Mouse (Mus musculus): ENCODE results near the gene Krtap6-5. TPM values are rescaled to one million over a fixed set of nuclear protein-coding genes. Genes with fewer than 3 reads are reported as not detected.
"Not testable (repeated sequence)": the region's sequence is repeated elsewhere in the genome, so short reads cannot be mapped to it uniquely, and the experiment has no call there.

Krtap6-5 gene
- polyA plus RNA-seq (2015; fragmentation: Nextera tagmentation; extraction: Ambion mirVana), result not detected in 2 replicates

DNA sequence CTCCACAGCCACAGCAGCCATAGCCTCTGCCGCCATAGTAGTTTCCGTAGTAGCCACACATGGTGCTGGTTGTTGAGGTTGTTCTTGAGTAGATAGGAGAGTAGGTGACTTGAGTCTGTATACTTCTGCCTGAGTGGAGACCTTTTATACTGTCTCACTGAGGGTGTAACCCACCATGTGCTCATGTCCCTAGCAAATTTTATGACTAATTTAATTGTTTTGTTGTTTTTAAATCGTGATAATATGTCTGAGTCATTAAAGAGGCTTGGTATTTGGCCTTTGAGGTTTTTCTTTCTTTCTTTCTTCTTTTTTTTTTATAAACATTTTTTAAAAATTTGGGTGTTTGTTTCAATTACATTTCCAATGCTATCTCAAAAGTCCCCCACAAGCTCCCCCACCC, at the start of gene Krtap6-5:
Gene Krtap6-5 (minus strand): TSS at position 101 of the 400 bp plus-strand sequence.
- no peak for ATAC-seq (ENCODE audit: low read depth)
- H3K9me3 ChIP-seq (ENCODE audit: control insufficient read depth, low read length), result no peaks in the 10 kb centered on the region
- H3K27ac ChIP-seq (ENCODE audit: low read length), result no peak within 1 kb of the TSS
- no peak within 1 kb of the TSS for H3K9ac ChIP-seq (ENCODE audit: low read length)
- WGBS, result 84% methylated on average over 3 of the region's 3 CpGs
- no peak within 1 kb of the TSS for H3K4me3 ChIP-seq (ENCODE audit: low read length)
- H3K4me1 ChIP-seq (replicated peaks; ENCODE audit: control insufficient read depth, insufficient read depth, low read length), result no peaks in the 10 kb centered on the region
- no peaks in the 10 kb centered on the region for H3K36me3 ChIP-seq (ENCODE audit: control insufficient read depth, insufficient read depth, low read length)
- H3K27me3 ChIP-seq (ENCODE audit: control insufficient read depth, insufficient read depth, low read depth, low read length), result no peaks in the 10 kb centered on the region
- H3K4me2 ChIP-seq (ENCODE audit: low read depth, low read length), result no peak within 1 kb of the TSS

DNA sequence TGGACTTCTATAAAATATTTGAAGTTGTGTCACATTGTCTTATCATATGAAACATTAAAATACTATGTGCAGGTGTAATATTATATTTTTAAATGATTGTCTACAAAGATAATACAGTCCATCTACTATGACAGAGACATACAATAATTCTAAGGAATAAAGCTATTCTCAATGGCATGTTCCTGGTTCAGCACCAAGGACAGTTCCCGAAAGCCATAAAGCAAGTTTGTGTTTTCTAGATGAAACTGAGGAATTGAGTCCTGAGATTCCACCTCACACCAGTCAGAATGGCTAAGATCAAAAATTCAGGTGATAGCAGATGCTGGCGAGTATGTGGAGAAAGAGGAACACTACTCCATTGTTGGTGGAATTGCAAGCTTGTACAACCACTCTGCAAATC, 23.4 kb upstream of the Krtap6-5 start:
- not testable (repeated sequence) for H3K36me3 ChIP-seq (ENCODE audit: control insufficient read depth, insufficient read depth, low read length); H3K27ac ChIP-seq (ENCODE audit: low read length); H3K4me1 ChIP-seq (replicated peaks; ENCODE audit: control insufficient read depth, insufficient read depth, low read length); H3K9me3 ChIP-seq (ENCODE audit: control insufficient read depth, low read length); H3K4me2 ChIP-seq (ENCODE audit: low read depth, low read length); ATAC-seq (ENCODE audit: low read depth); H3K27me3 ChIP-seq (ENCODE audit: control insufficient read depth, insufficient read depth, low read depth, low read length); H3K4me3 ChIP-seq (ENCODE audit: low read length); H3K9ac ChIP-seq (ENCODE audit: low read length)
- 40% methylated on average over 2 of the region's 2 CpGs for WGBS

DNA sequence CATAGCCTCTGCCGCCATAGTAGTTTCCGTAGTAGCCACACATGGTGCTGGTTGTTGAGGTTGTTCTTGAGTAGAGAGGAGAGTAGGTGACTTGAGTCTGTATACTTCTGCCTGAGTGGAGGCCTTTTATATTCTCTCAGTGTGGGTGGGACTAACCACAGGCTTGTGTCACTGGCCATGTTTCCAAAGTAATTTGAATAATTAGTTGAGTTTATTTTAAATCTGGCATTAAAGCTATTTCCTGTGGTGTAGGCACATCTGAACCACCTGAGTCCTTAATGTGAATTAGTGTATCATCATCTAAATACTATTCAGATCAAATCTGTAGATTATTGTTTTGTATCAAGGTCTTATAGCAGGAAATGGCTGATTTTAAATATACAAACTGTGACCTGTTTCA, 16.2 kb upstream of the Krtap6-5 start, which contains the start of gene 1110025L11Rik:
Gene 1110025L11Rik (minus strand): TSS at position 101 of the 400 bp plus-strand sequence.
- ATAC-seq (ENCODE audit: low read depth); H3K27me3 ChIP-seq (ENCODE audit: control insufficient read depth, insufficient read depth, low read depth, low read length); H3K9me3 ChIP-seq (ENCODE audit: control insufficient read depth, low read length); H3K9ac ChIP-seq (ENCODE audit: low read length); H3K36me3 ChIP-seq (ENCODE audit: control insufficient read depth, insufficient read depth, low read length); H3K4me3 ChIP-seq (ENCODE audit: low read length); H3K4me2 ChIP-seq (ENCODE audit: low read depth, low read length); H3K4me1 ChIP-seq (replicated peaks; ENCODE audit: control insufficient read depth, insufficient read depth, low read length); H3K27ac ChIP-seq (ENCODE audit: low read length): not testable (repeated sequence)
- no CpG with 5 or more reads among the region's 2 CpGs for WGBS

DNA sequence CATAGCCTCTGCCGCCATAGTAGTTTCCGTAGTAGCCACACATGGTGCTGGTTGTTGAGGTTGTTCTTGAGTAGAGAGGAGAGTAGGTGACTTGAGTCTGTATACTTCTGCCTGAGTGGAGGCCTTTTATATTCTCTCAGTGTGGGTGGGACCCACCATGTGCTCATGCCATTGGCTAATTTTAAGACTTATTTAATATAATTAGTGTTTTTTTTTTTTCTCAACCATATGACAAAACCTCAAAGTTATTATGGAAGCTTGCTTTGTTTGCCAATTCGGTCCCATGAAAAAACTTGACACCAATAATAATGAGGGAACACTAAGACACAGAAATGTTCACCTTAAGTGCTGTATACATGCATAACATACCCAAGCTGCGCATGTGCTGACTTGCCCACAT, 6.3 kb downstream of the Krtap6-5 start, which contains the start of gene Gm10228:
Gene Gm10228 (minus strand): TSS at position 101 of the 400 bp plus-strand sequence.
- not testable (repeated sequence) for H3K9me3 ChIP-seq (ENCODE audit: control insufficient read depth, low read length); H3K4me2 ChIP-seq (ENCODE audit: low read depth, low read length); H3K36me3 ChIP-seq (ENCODE audit: control insufficient read depth, insufficient read depth, low read length); ATAC-seq (ENCODE audit: low read depth); H3K27me3 ChIP-seq (ENCODE audit: control insufficient read depth, insufficient read depth, low read depth, low read length); H3K27ac ChIP-seq (ENCODE audit: low read length); H3K9ac ChIP-seq (ENCODE audit: low read length); H3K4me3 ChIP-seq (ENCODE audit: low read length); H3K4me1 ChIP-seq (replicated peaks; ENCODE audit: control insufficient read depth, insufficient read depth, low read length)
- 80% methylated on average over 2 of the region's 4 CpGs for WGBS

DNA sequence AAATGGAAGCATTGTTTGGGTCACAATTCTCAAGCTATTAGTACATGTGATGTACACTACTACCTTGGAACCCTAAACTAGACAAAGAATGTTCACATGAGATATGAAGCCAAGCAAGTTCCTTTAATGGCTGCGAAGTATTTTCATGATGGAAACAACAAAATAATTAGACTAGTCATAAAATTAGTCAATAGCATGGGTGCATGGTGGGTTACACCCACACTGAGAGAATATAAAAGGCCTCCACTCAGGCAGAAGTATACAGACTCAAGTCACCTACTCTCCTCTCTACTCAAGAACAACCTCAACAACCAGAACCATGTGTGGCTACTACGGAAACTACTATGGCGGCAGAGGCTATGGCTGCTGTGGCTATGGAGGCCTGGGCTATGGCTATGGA, 16.3 kb downstream of the Krtap6-5 start, which contains the start of gene Krtap6-1:
Gene Krtap6-1 (plus strand): TSS at position 301 of the 400 bp plus-strand sequence.
- WGBS, result 89% methylated on average over 3 of the region's 3 CpGs
- not testable (repeated sequence) for H3K36me3 ChIP-seq (ENCODE audit: control insufficient read depth, insufficient read depth, low read length); H3K4me2 ChIP-seq (ENCODE audit: low read depth, low read length); H3K9me3 ChIP-seq (ENCODE audit: control insufficient read depth, low read length); H3K4me3 ChIP-seq (ENCODE audit: low read length); H3K27ac ChIP-seq (ENCODE audit: low read length); H3K4me1 ChIP-seq (replicated peaks; ENCODE audit: control insufficient read depth, insufficient read depth, low read length); H3K9ac ChIP-seq (ENCODE audit: low read length); ATAC-seq (ENCODE audit: low read depth); H3K27me3 ChIP-seq (ENCODE audit: control insufficient read depth, insufficient read depth, low read depth, low read length)

DNA sequence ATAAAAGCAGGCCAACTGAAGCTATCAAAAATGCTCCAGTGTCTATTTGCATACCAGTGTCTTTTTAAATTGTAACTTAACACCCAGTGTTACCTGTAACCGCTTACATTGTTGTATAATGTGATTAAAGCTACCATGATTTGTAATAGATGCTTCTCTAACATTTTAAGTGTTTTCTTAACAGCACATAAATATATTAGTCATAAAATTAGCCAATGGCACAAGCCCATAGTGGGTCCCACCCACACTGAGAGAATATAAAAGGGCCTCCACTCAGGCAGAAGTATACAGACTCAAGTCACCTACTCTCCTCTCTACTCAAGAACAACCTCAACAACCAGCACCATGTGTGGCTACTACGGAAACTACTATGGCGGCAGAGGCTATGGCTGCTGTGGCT, 32.7 kb downstream of the Krtap6-5 start, which contains the start of gene Gm10229:
Gene Gm10229 (plus strand): TSS at position 301 of the 400 bp plus-strand sequence.
- not testable (repeated sequence) for H3K9me3 ChIP-seq (ENCODE audit: control insufficient read depth, low read length); H3K9ac ChIP-seq (ENCODE audit: low read length); H3K27ac ChIP-seq (ENCODE audit: low read length); H3K36me3 ChIP-seq (ENCODE audit: control insufficient read depth, insufficient read depth, low read length); H3K4me3 ChIP-seq (ENCODE audit: low read length); ATAC-seq (ENCODE audit: low read depth); H3K4me1 ChIP-seq (replicated peaks; ENCODE audit: control insufficient read depth, insufficient read depth, low read length); H3K4me2 ChIP-seq (ENCODE audit: low read depth, low read length); H3K27me3 ChIP-seq (ENCODE audit: control insufficient read depth, insufficient read depth, low read depth, low read length)
- 79% methylated on average over 1 of the region's 3 CpGs for WGBS

DNA sequence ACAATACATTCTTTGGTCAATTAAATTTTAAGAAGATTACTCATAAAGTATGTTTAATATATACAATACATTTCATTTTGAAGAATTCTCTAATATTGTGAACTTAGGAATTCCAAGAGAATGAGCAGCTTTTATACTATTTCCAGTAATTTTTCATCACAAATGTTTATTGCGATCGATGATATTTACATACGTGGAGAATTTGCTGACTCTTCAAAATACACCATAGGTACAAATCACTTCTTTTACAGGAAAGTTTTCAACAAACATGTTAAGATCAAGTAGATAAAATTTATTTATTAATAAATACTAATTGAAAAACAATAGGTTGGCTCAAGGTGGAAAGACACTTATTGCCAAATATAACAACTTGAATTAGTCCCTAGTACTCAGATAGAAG, 33.7 kb downstream of the Krtap6-5 start:
- 94% methylated on average over 3 of the region's 3 CpGs for WGBS
- no peak for ATAC-seq (ENCODE audit: low read depth)
- no peak overlapping the region for H3K9ac ChIP-seq (ENCODE audit: low read length)

DNA sequence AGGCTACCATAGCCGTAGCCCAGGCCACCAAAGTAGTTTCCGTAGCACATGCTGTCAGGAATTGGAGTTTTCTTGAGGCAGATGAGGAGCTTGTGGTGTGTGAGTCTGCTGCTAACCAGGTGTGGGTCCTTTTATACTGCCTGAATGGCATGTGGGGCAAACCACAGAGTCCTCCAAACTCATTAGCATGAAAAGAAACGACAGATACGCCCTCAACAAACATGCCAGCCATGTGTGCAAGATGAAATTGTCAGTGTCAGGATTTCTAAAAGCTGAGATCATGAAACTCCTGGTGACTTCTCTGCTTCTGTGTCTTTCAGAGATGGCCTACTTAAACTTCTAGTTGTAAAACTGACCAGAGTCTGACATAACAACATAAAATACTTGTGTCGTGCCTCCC, 37.0 kb downstream of the Krtap6-5 start, which contains the start of gene Krtap22-2:
Gene Krtap22-2 (minus strand): TSS at position 101 of the 400 bp plus-strand sequence.
- no peaks in the 10 kb centered on the region for H3K36me3 ChIP-seq (ENCODE audit: control insufficient read depth, insufficient read depth, low read length)
- 79% methylated on average over 5 of the region's 5 CpGs for WGBS
- no peaks in the 10 kb centered on the region for H3K9me3 ChIP-seq (ENCODE audit: control insufficient read depth, low read length)
- H3K9ac ChIP-seq (ENCODE audit: low read length), result no peak within 1 kb of the TSS
- no peak for ATAC-seq (ENCODE audit: low read depth)
- no peaks in the 10 kb centered on the region for H3K4me1 ChIP-seq (replicated peaks; ENCODE audit: control insufficient read depth, insufficient read depth, low read length)
- no peak within 1 kb of the TSS for H3K4me2 ChIP-seq (ENCODE audit: low read depth, low read length)
- no peak within 1 kb of the TSS for H3K27ac ChIP-seq (ENCODE audit: low read length)
- H3K27me3 ChIP-seq (ENCODE audit: control insufficient read depth, insufficient read depth, low read depth, low read length), result no peaks in the 10 kb centered on the region
- no peak within 1 kb of the TSS for H3K4me3 ChIP-seq (ENCODE audit: low read length)

More for the DNA sequence above, 33.7 kb downstream of the Krtap6-5 start:
- Histone ChIP-seq H3K27me3 (ENCODE audit: control insufficient read depth, insufficient read depth, low read depth, low read length) (no peaks in the 10 kb centered on the region), H3K4me3 (ENCODE audit: low read length) (no peak overlapping the region), H3K27ac (ENCODE audit: low read length) (no peak overlapping the region), H3K4me2 (ENCODE audit: low read depth, low read length) (no peak overlapping the region), H3K9me3 (ENCODE audit: control insufficient read depth, low read length) (no peaks in the 10 kb centered on the region), H3K4me1 (replicated peaks; ENCODE audit: control insufficient read depth, insufficient read depth, low read length) (no peaks in the 10 kb centered on the region), H3K36me3 (ENCODE audit: control insufficient read depth, insufficient read depth, low read length) (no peaks in the 10 kb centered on the region)

All from lung, embryonic 16.5 days (tissue).